Mouse (Mus musculus) lung, adult 2 months (tissue): ENCODE results near the gene Enoph1.

Source experiments
- CTCF ChIP-seq: fragments of 200-500 bp; IDR thresholded peaks from 2 replicates; pipeline ENCODE4 v1.5.1; 2011; ENCODE audit warnings: mild to moderate bottlenecking, low read length, control low read depth; ENCODE audit not compliant: insufficient read depth
- POLR2A ChIP-seq: fragments of 200-500 bp; IDR thresholded peaks from 2 replicates; pipeline ENCODE4 v1.6.1; 2011; ENCODE audit warnings: low read depth, mild to moderate bottlenecking, control low read depth, low read length, borderline replicate concordance; ENCODE audit errors: extremely low read depth

- TF ChIP-seq POLR2A (no peak), CTCF (no peak)
These were observed 10.1 kb downstream of the Enoph1 start for GRCm38 (mm10) chr5:100049904-100050303.
